Mouse (Mus musculus) hindbrain, embryonic 16.5 days (tissue): ENCODE data around the gene Zfp955a. TPM values are rescaled to one million over a fixed set of nuclear protein-coding genes. Genes with fewer than 3 reads are reported as not detected.
"Not testable (repeated sequence)": the region's sequence is repeated elsewhere in the genome, so short reads cannot be mapped to it uniquely, and the experiment has no call there.

Experiments used
- ATAC-seq: fragments of 200-750 bp; cut with Nextera tagmentation; 2 replicates; pipeline ENCODE4 v1.8.0; 2017; ENCODE audit warnings: moderate TSS enrichment, moderate library complexity
- H3K27ac ChIP-seq: fragments of 300-500 bp; sonication (generic); 2 replicates; pipeline ENCODE4 v1.5.1; 2014; ENCODE audit warnings: low read depth, mild to moderate bottlenecking, control low read depth, low read length, moderate library complexity
- H3K27me3 ChIP-seq: fragments of 300-500 bp; sonication (generic); replicated peaks from 2 replicates; pipeline ENCODE4 v1.6.1; 2014; ENCODE audit warnings: low read length; ENCODE audit not compliant: control insufficient read depth, insufficient read depth
- H3K36me3 ChIP-seq: fragments of 300-500 bp; sonication (generic); 2 replicates; pipeline ENCODE4 v1.6.1; 2014; ENCODE audit warnings: mild to moderate bottlenecking, low read length, moderate library complexity, mixed read lengths; ENCODE audit not compliant: control insufficient read depth, insufficient read depth
- H3K4me1 ChIP-seq: fragments of 300-500 bp; sonication (generic); 2 replicates; pipeline ENCODE4 v1.6.1; 2014; ENCODE audit warnings: low read depth, low read length; ENCODE audit not compliant: control insufficient read depth, insufficient read depth
- H3K4me2 ChIP-seq: fragments of 300-500 bp; sonication (generic); 2 replicates; pipeline ENCODE4 v1.6.1; 2014; ENCODE audit warnings: mild to moderate bottlenecking, low read length, control low read depth, moderate library complexity
- H3K4me3 ChIP-seq: fragments of 300-500 bp; sonication (generic); 2 replicates; pipeline ENCODE4 v1.5.1; 2014; ENCODE audit warnings: mild to moderate bottlenecking, low read length, control low read depth, moderate library complexity
- H3K9ac ChIP-seq: fragments of 300-500 bp; sonication (generic); 2 replicates; pipeline ENCODE4 v1.6.1; 2014; ENCODE audit warnings: low read depth, mild to moderate bottlenecking, control low read depth, low read length, moderate library complexity
- H3K9me3 ChIP-seq: fragments of 300-500 bp; sonication (generic); 2 replicates; pipeline ENCODE4 v1.6.1; 2014; ENCODE audit warnings: mild to moderate bottlenecking, low read length, moderate library complexity; ENCODE audit not compliant: control insufficient read depth
- WGBS: fragments of 180-500 bp; shearing (Covaris S2); extraction: QIAGEN DNeasy Blood & Tissue Kit; methylation state at CpG from one replicate; pipeline ENCODE4 v1.1.7; 2014; 5-methylcytosine and 5-hydroxymethylcytosine counted together
- polyA plus RNA-seq: library from polyadenylated mRNA; unstranded; fragments of >200 nt; fragmentation: Nextera tagmentation; extraction: Ambion mirVana; gene quantifications from 2 replicates; pipeline ENCODE4 v1.2.1, GENCODE M21; 2015

Zfp955a gene
- 24.7 and 24.9 TPM in 2 replicates for polyA plus RNA-seq

GRCm38 (mm10) chr17:33254530-33255318 lies at the start of gene Zfp955a:
Gene Zfp955a (minus strand): TSS chr17:33255145.
- H3K27me3 ChIP-seq, H3K36me3 ChIP-seq, H3K4me1 ChIP-seq, H3K4me3 ChIP-seq, H3K27ac ChIP-seq, H3K9ac ChIP-seq, H3K9me3 ChIP-seq: not testable (repeated sequence)
- ATAC-seq, result peak; percentile 100
- 29% methylated on average over 1 of the region's 34 CpGs for WGBS
- peak within 1 kb of the TSS; percentile 15; the same call in 1 of the 2 replicates for H3K4me2 ChIP-seq

GRCm38 (mm10) chr17:33289876-33290149 lies 34.9 kb upstream of the Zfp955a start:
- not testable (repeated sequence) for H3K9ac ChIP-seq, H3K9me3 ChIP-seq, H3K27me3 ChIP-seq, H3K4me2 ChIP-seq, H3K4me1 ChIP-seq, H3K36me3 ChIP-seq, H3K27ac ChIP-seq, ATAC-seq, H3K4me3 ChIP-seq
- no CpG with 5 or more reads among the region's 9 CpGs for WGBS

- not testable (repeated sequence) for H3K27ac ChIP-seq, H3K9me3 ChIP-seq, H3K36me3 ChIP-seq, H3K4me3 ChIP-seq, H3K27me3 ChIP-seq, H3K4me1 ChIP-seq, H3K9ac ChIP-seq
- no CpG with 5 or more reads among the region's 25 CpGs for WGBS
- H3K4me2 ChIP-seq, result peak within 1 kb of the TSS; percentile 19; the same call in 1 of the 2 replicates
- ATAC-seq, result peak; percentile 100
These were observed 34.3 kb upstream of the Zfp955a start, which contains the start of gene Zfp955b for GRCm38 (mm10) chr17:33289039-33289875. Gene Zfp955b (plus strand): TSS chr17:33289544.

GRCm38 (mm10) chr17:33268907-33269306 lies 14.0 kb upstream of the Zfp955a start:
- Histone ChIP-seq H3K27me3 (0 out of 2 replicates have a peak, but pooled peaks cover 5% of the 10 kb centered on the region), H3K27ac (no peak overlapping the region), H3K4me3 (no peak overlapping the region), H3K9me3 (no peaks in the 10 kb centered on the region), H3K4me2 (no peak overlapping the region), H3K4me1 (no peaks in the 10 kb centered on the region), H3K9ac (no peak overlapping the region), H3K36me3 (no peaks in the 10 kb centered on the region)
- 87% methylated on average over 9 of the region's 9 CpGs for WGBS
- ATAC-seq, result no peak

GRCm38 (mm10) chr17:33264376-33264775 lies 9.4 kb upstream of the Zfp955a start, which contains the start of gene Olfr63:
Gene Olfr63 (plus strand): TSS chr17:33264676.
- Histone ChIP-seq H3K4me1 (no peaks in the 10 kb centered on the region), H3K9ac (no peak within 1 kb of the TSS), H3K27me3 (0 out of 2 replicates have a peak, but pooled peaks cover 5% of the 10 kb centered on the region), H3K36me3 (no peaks in the 10 kb centered on the region), H3K9me3 (no peaks in the 10 kb centered on the region), H3K27ac (no peak within 1 kb of the TSS), H3K4me2 (no peak within 1 kb of the TSS), H3K4me3 (no peak within 1 kb of the TSS)
- no peak for ATAC-seq
- WGBS, result 71% methylated on average over 1 of the region's 1 CpGs

GRCm38 (mm10) chr17:33255319-33255657 lies 343 bp upstream of the Zfp955a start:
- no CpG with 5 or more reads among the region's 2 CpGs for WGBS

GRCm38 (mm10) chr17:33236646-33237045 lies 18.3 kb downstream of the Zfp955a start:
- not testable (repeated sequence) for H3K4me1 ChIP-seq, H3K4me3 ChIP-seq, H3K27ac ChIP-seq, ATAC-seq, H3K9ac ChIP-seq, H3K4me2 ChIP-seq, H3K27me3 ChIP-seq
- 98% methylated on average over 1 of the region's 1 CpGs for WGBS
- Histone ChIP-seq H3K9me3 (peaks cover 14% of the 10 kb centered on the region), H3K36me3 (peaks cover 16% of the 10 kb centered on the region)

More at GRCm38 (mm10) chr17:33255319-33255657, 343 bp upstream of the Zfp955a start:
- ATAC-seq, result peak; percentile 66
- not testable (repeated sequence) for H3K9me3 ChIP-seq, H3K4me1 ChIP-seq, H3K36me3 ChIP-seq, H3K4me2 ChIP-seq, H3K9ac ChIP-seq, H3K27ac ChIP-seq, H3K27me3 ChIP-seq, H3K4me3 ChIP-seq

- ATAC-seq, result no peak
- Histone ChIP-seq H3K4me1 (no peaks in the 10 kb centered on the region), H3K27me3 (no peaks in the 10 kb centered on the region), H3K9ac (no peak within 1 kb of the TSS), H3K27ac (no peak within 1 kb of the TSS), H3K4me2 (no peak within 1 kb of the TSS), H3K36me3 (no peaks in the 10 kb centered on the region), H3K4me3 (no peak within 1 kb of the TSS), H3K9me3 (peaks cover 10% of the 10 kb centered on the region)
- 92% methylated on average over 2 of the region's 2 CpGs for WGBS
These were observed 33.4 kb downstream of the Zfp955a start, which contains the start of gene Olfr1564 for GRCm38 (mm10) chr17:33221590-33221989. Gene Olfr1564 (minus strand): TSS chr17:33221690.

GRCm38 (mm10) chr17:33191002-33191401 lies 63.9 kb downstream of the Zfp955a start, which contains the start of gene Olfr239:
Gene Olfr239 (plus strand): TSS chr17:33191302.
- H3K9me3 ChIP-seq, ATAC-seq, H3K36me3 ChIP-seq, H3K9ac ChIP-seq, H3K4me3 ChIP-seq, H3K27ac ChIP-seq, H3K4me2 ChIP-seq, H3K27me3 ChIP-seq, H3K4me1 ChIP-seq: not testable (repeated sequence)
- no CpG with 5 or more reads among the region's 2 CpGs for WGBS
